Mouse (Mus musculus): Measurements from ENCODE around the gene Dgkz. TPM values are rescaled to one million over a fixed set of nuclear protein-coding genes. Genes with fewer than 3 reads are reported as not detected.

The Dgkz gene
- polyA plus RNA-seq, 1 experiment from 2014 or later: 26.1 TPM

GRCm38 (mm10) chr2:91966367-91966766 lies 9.3 kb downstream of the Dgkz start:
- Histone ChIP-seq H3K9ac (replicated peaks) (no peak overlapping the region), H3K4me3 (no peak overlapping the region), H3K4me1 (peaks cover 21% of the 10 kb centered on the region), H3K36me3 (no peaks in the 10 kb centered on the region), H3K27ac (replicated peaks) (no peak overlapping the region), H3K9me3 (no peaks in the 10 kb centered on the region), H3K4me2 (replicated peaks) (no peak overlapping the region), H3K27me3 (peaks cover 45% of the 10 kb centered on the region)
- 88% methylated on average over 5 of the region's 5 CpGs for WGBS
- no peak for ATAC-seq (ENCODE audit: low FRiP score, low read depth)

- peaks cover 35% of the 10 kb centered on the region for H3K27me3 ChIP-seq
- H3K9me3 ChIP-seq: no peaks in the 10 kb centered on the region
- 15% methylated on average over 20 of the region's 20 CpGs for WGBS
- no peak overlapping the region for H3K27ac ChIP-seq (replicated peaks)
- ATAC-seq (ENCODE audit: low FRiP score, low read depth): no peak
- H3K9ac ChIP-seq (replicated peaks): peak overlapping the region; percentile 44; the same call in 1 of the 2 replicates
- H3K36me3 ChIP-seq: no peaks in the 10 kb centered on the region
- peak overlapping the region; percentile 21 for H3K4me2 ChIP-seq (replicated peaks)
- H3K4me3 ChIP-seq: no peak overlapping the region
- H3K4me1 ChIP-seq: peaks cover 17% of the 10 kb centered on the region
Observed at GRCm38 (mm10) chr2:91965417-91965816, 10.2 kb downstream of the Dgkz start.

- Histone ChIP-seq H3K27me3 (peaks cover 28% of the 10 kb centered on the region), H3K36me3 (no peaks in the 10 kb centered on the region), H3K4me2 (replicated peaks) (peak overlapping the region; percentile 21; the same call in 1 of the 2 replicates), H3K4me1 (peaks cover 17% of the 10 kb centered on the region), H3K9me3 (no peaks in the 10 kb centered on the region), H3K4me3 (no peak overlapping the region), H3K9ac (replicated peaks) (no peak overlapping the region), H3K27ac (replicated peaks) (no peak overlapping the region)
- ATAC-seq (ENCODE audit: low FRiP score, low read depth): no peak
- 75% methylated on average over 3 of the region's 3 CpGs for WGBS
Observed at GRCm38 (mm10) chr2:91964610-91965204, 11.0 kb downstream of the Dgkz start.

- Histone ChIP-seq H3K9me3 (no peaks in the 10 kb centered on the region), H3K36me3 (no peaks in the 10 kb centered on the region), H3K27me3 (peaks cover 26% of the 10 kb centered on the region), H3K4me1 (peaks cover 23% of the 10 kb centered on the region), H3K4me2 (replicated peaks) (peak overlapping the region; percentile 92), H3K27ac (replicated peaks) (peak overlapping the region; percentile 77), H3K9ac (replicated peaks) (peak overlapping the region; percentile 86), H3K4me3 (peak overlapping the region; percentile 87)
- ATAC-seq (ENCODE audit: low FRiP score, low read depth): peak; percentile 93
- WGBS: under 1% methylated on average over 45 of the region's 57 CpGs
Observed at GRCm38 (mm10) chr2:91963443-91963932, 12.2 kb downstream of the Dgkz start.

- H3K4me3 ChIP-seq: peak overlapping the region; percentile 87
- peaks cover 23% of the 10 kb centered on the region for H3K4me1 ChIP-seq
- no peaks in the 10 kb centered on the region for H3K9me3 ChIP-seq
- no peak; the same call in 1 of the 2 replicates for ATAC-seq (ENCODE audit: low FRiP score, low read depth)
- H3K9ac ChIP-seq (replicated peaks): peak overlapping the region; percentile 86
- H3K36me3 ChIP-seq: no peaks in the 10 kb centered on the region
- 1% methylated on average over 36 of the region's 39 CpGs for WGBS
- H3K27ac ChIP-seq (replicated peaks): peak overlapping the region; percentile 77
- H3K27me3 ChIP-seq: peaks cover 26% of the 10 kb centered on the region
- H3K4me2 ChIP-seq (replicated peaks): peak overlapping the region; percentile 92
Observed at GRCm38 (mm10) chr2:91962864-91963401, 12.7 kb downstream of the Dgkz start.

- Histone ChIP-seq H3K4me2 (replicated peaks) (peak overlapping the region; percentile 92), H3K27ac (replicated peaks) (no peak overlapping the region), H3K36me3 (no peaks in the 10 kb centered on the region), H3K4me3 (peak overlapping the region; percentile 87), H3K27me3 (peaks cover 24% of the 10 kb centered on the region), H3K4me1 (peaks cover 28% of the 10 kb centered on the region), H3K9ac (replicated peaks) (0 out of 2 replicates have a peak overlapping the region, but pooled peaks have one; percentile 86), H3K9me3 (no peaks in the 10 kb centered on the region)
- WGBS: 59% methylated on average over 4 of the region's 4 CpGs
- ATAC-seq (ENCODE audit: low FRiP score, low read depth): no peak
Observed at GRCm38 (mm10) chr2:91961901-91962761, 13.5 kb downstream of the Dgkz start.

- no peak for ATAC-seq (ENCODE audit: low FRiP score, low read depth)
- WGBS: 92% methylated on average over 5 of the region's 5 CpGs
Observed at GRCm38 (mm10) chr2:91960459-91960858, 15.2 kb downstream of the Dgkz start.

GRCm38 (mm10) chr2:91959544-91960410 lies 15.9 kb downstream of the Dgkz start:
- H3K4me1 ChIP-seq: peaks cover 29% of the 10 kb centered on the region
- no peak overlapping the region for H3K4me3 ChIP-seq
- no peak overlapping the region for H3K27ac ChIP-seq (replicated peaks)
- ATAC-seq (ENCODE audit: low FRiP score, low read depth): no peak
- H3K27me3 ChIP-seq: peaks cover 5% of the 10 kb centered on the region
- whole genome bisulfite sequencing: 87% methylated on average over 11 of the region's 11 CpGs
- H3K9me3 ChIP-seq: no peaks in the 10 kb centered on the region
- no peak overlapping the region for H3K4me2 ChIP-seq (replicated peaks)
- H3K36me3 ChIP-seq: no peaks in the 10 kb centered on the region
- H3K9ac ChIP-seq (replicated peaks): no peak overlapping the region

More at GRCm38 (mm10) chr2:91960459-91960858, 15.2 kb downstream of the Dgkz start:
- H3K4me2 ChIP-seq (replicated peaks): no peak overlapping the region
- H3K9me3 ChIP-seq: no peaks in the 10 kb centered on the region
- no peak overlapping the region for H3K9ac ChIP-seq (replicated peaks)
- H3K4me1 ChIP-seq: peaks cover 31% of the 10 kb centered on the region
- no peaks in the 10 kb centered on the region for H3K36me3 ChIP-seq
- peaks cover 11% of the 10 kb centered on the region for H3K27me3 ChIP-seq
- H3K4me3 ChIP-seq: no peak overlapping the region
- no peak overlapping the region for H3K27ac ChIP-seq (replicated peaks)

GRCm38 (mm10) chr2:91958701-91959457 lies 16.8 kb downstream of the Dgkz start:
- no peaks in the 10 kb centered on the region for H3K36me3 ChIP-seq
- no peak overlapping the region for H3K27ac ChIP-seq (replicated peaks)
- no peaks in the 10 kb centered on the region for H3K9me3 ChIP-seq
- 56% methylated on average over 10 of the region's 10 CpGs for WGBS
- H3K9ac ChIP-seq (replicated peaks): no peak overlapping the region
- no peak overlapping the region for H3K4me2 ChIP-seq (replicated peaks)
- ATAC-seq (ENCODE audit: low FRiP score, low read depth): no peak
- no peaks in the 10 kb centered on the region; the same call in 1 of the 2 replicates for H3K27me3 ChIP-seq
- H3K4me1 ChIP-seq: peaks cover 29% of the 10 kb centered on the region
- no peak overlapping the region for H3K4me3 ChIP-seq

- ATAC-seq (ENCODE audit: low FRiP score, low read depth): no peak
- Histone ChIP-seq H3K4me1 (peaks cover 29% of the 10 kb centered on the region), H3K4me2 (replicated peaks) (no peak overlapping the region), H3K36me3 (no peaks in the 10 kb centered on the region), H3K4me3 (no peak overlapping the region), H3K9ac (replicated peaks) (no peak overlapping the region), H3K27me3 (no peaks in the 10 kb centered on the region), H3K9me3 (no peaks in the 10 kb centered on the region), H3K27ac (replicated peaks) (no peak overlapping the region)
- 91% methylated on average over 8 of the region's 8 CpGs for WGBS
Observed at GRCm38 (mm10) chr2:91958049-91958448, 17.6 kb downstream of the Dgkz start.

GRCm38 (mm10) chr2:91957096-91957495 lies 18.6 kb downstream of the Dgkz start:
- Histone ChIP-seq H3K4me1 (peaks cover 20% of the 10 kb centered on the region), H3K36me3 (no peaks in the 10 kb centered on the region), H3K4me3 (no peak overlapping the region), H3K9ac (replicated peaks) (no peak overlapping the region; the same call in 1 of the 2 replicates), H3K27ac (replicated peaks) (no peak overlapping the region), H3K4me2 (replicated peaks) (no peak overlapping the region), H3K27me3 (no peaks in the 10 kb centered on the region), H3K9me3 (no peaks in the 10 kb centered on the region)
- WGBS: 75% methylated on average over 4 of the region's 4 CpGs
- ATAC-seq (ENCODE audit: low FRiP score, low read depth): peak; percentile 31; the same call in 1 of the 2 replicates
